Mouse (Mus musculus): Measurements from ENCODE around the gene Tfap2e.
A peak's percentile ranks its signal among the peaks of the same experiment; 100 is the strongest.

The Tfap2e gene

DNA sequence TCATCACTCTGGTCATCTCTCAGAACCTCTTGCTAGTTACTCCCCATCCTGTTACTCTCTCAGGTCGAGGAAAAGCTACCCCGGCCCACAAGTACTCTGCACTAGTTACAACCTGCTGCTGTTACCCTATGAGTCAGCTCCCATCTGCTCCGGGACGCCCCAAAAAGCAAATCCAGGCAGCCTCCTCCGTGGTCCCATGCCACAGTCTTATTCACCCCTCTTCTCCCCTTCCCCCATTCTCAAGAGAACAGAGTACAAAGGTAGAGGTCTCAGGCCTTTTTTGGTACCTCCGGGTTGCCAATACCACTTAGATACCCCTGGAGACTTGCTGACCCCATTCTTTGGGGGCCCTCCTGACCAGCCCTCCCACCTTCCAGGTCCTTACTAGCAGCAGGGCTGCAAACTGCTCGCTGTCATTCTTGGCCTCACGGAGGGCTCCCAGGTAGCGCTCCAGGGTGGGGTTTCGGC, 15.6 kb upstream of the Tfap2e start:
- DNase-seq: no peak

DNA sequence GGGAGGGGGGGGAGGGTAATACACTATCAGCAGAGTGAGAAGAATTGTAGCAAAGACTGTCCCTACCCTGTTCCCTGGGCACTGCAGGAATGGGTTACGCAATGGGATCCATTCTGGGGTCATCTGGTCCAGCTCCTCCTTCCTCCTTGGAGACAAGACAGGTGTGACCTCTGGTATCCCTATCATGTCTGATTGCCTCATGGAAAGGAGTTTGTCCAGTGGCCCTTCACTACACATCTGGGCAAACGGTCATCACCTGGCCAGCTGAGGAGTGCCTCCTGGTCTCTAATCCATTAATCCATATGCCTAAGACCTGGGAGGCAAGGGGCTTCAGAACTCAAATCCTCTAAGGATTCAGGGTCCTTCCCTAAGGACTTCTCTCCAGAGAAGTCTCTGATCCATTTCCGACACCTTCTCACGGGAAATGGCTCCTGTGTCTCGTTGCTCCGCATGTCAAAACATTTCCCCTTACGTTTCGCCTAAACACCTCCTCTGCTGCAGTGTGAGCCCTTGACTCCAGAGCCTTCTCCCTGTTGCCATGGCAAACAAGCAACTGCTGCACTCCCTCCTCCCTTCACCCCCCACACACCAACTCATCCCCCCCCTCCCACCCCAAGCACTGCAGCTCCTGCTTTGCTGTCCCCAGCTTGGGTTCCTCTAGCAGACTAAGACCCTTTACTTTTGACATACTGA, 15.0 kb upstream of the Tfap2e start:
- no peak for DNase-seq

DNA sequence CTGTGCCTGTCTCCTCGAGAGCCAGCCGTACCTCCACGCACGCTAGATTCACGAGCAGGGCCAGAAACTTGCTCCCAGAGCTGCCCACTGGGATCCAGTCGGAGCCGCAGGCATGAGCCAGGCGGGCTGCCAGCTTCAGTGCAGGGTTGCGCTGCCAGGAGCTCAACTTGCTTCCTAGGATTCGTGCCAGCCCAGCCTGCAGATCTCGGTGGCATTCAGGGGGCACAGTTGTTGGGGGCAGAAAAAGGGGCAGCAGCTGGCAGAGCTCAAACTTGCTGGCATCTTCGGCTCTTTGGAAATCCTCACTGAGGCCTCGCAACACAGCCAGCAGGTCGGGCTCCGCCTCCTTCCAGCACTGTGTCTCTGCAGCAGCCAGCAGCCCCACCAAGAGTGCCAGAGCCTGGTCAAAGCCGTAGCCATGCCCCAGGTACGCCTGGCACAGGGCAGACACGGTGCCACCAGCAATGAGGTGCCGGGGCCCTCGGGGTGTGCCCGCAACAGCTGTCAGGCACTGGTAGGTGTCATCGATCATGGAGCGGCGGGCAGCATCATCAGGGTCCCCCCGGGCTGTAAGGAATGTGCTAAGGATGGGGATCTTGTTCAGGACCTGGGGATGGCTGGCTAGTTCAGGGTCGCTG, 14.1 kb upstream of the Tfap2e start:
- DNase-seq: peak; percentile 72

DNA sequence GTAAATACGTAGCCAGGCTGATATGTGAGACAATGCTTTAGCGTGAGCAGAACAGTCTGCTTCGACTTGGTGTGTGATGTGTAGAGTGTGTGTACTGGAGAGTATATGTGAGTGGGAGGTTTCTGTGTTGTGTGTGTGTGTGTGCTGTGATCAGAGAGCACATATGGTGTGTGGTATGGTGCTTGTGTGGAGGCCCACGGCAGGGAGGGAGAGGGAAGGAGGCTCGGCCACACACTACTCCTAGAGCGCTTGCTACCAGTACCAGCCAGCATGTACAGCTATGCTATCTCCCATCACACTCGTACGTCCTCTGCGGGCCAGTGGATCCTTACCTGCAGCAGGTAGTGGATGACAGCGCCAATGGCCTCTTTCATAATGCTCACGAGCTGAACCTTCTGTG, 13.5 kb upstream of the Tfap2e start:
- no peak for DNase-seq

DNA sequence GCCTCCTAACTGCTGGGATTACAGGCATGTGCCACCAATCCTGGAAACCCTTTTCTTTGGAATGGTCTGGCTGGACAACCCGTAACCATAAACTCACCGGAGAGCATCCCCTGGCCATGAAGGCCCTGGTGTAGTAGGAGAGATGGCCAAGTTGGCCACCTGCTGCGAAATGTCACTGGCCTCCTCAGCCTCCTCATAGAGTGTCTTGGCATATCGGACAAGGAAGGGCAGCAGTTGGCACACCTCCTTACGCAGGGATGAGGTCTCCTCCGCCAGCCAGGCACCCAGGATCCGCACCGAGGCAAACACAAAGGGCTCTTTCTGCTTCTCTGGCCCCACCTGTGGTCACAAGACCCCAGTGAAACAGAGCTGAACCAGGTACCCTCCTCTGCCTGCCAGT, 12.3 kb upstream of the Tfap2e start:
- no peak for DNase-seq

DNA sequence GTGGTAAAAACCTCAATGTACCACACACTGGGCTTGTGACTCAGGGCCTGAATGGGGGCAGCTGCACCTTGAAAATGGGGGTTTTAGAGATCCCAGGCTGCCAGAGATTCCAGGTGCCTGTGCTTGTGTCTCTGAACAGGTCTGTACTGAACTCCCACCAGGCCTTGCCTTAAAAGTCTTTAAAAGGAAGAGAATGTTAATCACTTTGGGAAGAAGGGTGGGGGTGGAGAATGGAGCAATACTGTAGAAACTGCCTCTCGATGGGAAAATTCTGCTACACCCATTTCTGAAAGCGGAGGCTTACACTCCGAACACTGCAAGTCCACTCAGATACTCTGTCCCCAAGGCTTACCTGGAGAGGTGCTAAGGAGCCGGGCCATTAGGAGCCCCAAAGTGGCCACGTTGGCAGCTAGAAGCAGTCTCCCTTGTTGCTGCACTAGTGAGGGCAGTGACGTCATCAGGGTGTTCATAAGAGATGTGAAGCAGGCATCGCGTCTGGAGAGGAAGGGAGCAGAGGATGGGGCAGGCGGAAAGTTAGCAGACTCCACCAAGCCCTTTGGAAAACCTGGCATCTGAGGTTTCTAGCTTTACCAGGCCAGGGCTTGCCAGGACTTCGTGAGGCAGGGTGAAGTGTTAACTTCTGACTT, 10.3 kb upstream of the Tfap2e start:
- DNase-seq: no peak

DNA sequence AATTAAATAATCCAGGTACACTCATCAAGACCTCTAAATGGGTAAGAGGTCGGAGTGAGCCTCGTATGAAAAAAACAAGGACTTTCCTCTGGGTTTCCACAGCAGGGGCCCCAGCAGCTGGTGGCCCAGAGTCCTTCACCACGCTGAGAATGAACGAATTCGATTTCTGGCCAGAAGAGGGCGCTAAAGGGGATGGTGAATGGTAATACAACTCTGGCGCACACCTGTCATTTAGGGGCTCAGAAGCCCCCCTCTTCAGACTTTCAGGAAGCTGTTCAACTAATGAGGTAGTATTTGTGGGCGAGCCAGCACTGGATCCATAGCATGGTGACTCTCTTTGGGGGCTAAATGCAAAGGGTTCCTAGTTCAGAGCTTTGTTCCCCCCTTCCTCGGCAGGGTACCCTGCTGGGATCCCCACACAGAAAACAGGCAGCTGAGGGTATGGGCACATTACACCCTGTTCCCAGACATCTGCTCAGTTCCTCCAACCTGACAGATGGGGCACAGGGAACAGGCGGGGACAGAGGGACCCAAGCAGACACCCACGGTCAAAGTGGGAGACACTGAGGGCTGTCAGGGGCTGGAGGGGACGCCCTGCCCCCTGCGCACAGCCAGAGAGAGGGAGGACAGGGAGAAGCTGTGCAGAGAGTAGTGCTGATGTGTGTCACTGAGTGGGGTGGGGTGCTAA, 9.6 kb upstream of the Tfap2e start:
- peak; percentile 65 for DNase-seq

DNA sequence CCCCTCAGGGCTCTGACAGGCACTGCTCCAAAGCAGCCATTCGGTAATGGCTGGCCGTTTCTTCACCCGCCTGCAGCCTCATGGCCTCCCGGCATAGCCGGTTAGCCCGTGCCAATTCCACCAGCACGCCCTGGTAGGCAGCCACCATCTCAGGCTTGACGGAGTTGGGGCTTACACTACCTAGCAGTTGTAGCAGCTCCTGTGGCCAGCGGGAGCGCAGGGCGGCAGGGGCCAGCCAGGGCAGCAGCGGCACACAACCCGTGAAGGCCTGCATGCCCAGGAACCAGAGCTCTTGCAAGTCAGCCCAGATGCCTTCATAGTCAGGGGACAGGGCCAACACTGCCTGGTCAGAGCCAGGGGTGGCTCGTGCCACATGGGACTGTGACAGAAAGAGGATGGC, 8.8 kb upstream of the Tfap2e start:
- no peak for DNase-seq

DNA sequence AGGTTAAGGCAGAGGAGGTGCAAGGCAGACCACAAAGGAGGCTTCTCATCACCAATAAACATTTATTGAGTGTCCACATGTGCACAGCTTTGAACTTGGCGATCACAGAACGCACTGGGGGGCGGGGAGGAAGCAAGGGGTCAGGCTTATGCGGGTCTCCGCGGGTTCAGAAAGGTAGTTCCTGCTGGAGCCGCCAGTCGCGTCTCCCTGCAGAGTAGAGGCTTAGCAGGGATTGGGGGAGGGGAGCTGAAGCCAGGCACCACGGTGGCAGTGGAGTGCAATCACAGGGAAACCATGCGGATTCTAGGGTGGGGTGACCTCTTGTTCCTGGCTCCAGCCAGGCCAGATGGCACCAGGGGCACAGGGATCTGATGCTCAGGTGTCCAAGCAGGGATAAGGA, 7.7 kb upstream of the Tfap2e start:
- no peak for DNase-seq

DNA sequence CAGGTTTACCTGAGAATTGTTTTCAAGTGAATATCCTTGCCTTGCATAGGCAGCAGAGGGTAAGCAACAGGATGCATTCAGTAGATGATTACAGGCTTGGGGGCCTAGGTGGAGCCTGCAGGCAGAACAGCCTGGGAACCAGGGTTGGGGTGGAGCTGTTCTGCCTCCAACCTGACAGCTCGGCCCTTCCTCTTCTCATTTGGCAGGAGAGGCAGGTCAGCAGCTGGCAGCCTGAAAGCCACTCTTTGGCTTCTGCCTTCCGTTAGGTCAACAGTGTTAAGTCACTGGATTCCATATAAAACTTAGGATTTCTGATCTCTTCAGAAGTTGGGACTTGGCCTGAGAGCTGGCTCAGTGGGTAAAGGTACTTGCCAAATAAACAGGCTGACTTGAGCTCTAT, 6.9 kb upstream of the Tfap2e start:
- DNase-seq: no peak

DNA sequence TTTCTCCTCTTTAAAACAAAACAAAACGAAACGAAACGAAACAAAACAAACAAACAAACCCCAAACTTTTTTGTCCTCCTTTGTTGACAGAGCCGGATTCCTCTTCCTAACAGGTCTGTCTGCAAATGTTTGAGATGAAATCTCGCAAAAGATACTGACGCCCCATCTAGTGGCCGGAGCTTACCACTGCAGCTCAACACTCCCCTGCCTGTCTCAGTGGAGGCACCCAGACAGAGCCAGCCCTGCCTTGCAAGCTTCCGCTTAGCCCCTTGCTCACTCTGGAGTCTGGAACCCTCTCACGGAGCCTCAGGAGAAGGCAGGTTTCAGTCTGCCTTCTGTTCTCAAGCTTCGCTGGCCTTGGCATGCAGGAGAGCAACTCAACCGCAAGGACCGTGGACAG, 5.4 kb upstream of the Tfap2e start:
- DNase-seq: peak; percentile 81

DNA sequence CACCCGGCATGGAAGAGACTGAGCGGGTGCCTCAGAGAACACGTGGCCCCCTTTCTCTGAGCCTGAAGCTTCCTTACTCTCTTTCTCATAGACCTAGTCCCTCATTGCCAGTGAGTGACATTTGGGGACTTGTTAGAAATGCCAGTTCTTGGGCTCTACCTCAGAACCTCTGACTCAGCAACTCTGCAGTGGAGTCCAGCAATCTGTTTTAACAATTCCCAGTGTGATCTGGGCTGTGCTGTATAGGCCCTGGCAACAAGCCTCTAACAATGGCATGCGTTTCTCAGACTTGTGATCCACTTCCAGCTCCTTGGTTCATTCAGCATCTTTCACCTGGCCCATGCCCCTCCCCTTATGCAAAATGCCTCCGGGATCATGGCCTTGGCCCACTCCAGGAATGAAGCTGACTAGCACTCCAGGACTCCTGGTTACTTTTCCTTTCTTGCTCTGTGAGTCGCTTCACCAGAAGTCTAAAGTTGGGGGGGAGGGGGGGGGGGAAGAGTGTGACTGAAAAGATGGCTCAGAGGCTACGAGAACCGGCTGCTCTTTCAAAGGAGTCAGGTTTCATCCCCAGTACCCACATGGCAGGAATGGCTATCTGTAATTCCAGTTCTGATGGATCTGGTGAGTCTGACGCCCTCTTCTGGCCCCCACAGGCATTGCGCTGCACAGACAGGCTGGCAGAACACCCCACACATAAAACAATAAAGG, 4.1 kb upstream of the Tfap2e start:
- DNase-seq: no peak

DNA sequence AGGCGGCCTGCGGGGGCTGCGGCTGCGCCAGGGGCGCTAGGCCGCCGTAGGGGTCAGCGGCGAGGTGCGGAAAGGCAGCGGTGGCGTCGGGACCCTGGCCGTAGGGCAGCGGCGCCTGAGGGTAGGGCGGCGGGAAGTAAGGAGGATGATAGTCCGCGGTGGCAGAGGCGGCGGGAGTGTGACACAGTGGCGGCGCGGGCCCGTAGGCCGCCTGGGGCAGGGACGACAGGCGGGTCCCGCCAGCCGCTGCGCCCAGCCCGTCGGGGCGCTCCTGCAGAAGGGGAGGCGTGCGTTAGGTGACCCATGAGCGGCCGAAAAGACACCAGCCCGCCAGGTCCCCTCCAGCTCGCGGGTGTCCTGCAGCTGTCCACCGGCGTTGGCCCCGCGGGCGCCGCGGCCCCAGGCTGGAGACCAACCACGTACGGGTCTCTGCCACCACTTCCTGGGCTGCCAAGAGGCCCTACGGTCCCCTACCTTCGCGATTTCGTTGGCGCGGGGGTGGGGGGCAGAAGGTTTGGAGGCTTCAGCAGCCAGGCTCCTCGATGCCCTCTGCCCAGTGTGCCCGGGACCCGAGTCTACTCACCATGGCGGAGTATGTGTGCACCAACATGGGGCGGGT, 549 bp downstream of the Tfap2e start:
- DNase-seq: no peak

DNA sequence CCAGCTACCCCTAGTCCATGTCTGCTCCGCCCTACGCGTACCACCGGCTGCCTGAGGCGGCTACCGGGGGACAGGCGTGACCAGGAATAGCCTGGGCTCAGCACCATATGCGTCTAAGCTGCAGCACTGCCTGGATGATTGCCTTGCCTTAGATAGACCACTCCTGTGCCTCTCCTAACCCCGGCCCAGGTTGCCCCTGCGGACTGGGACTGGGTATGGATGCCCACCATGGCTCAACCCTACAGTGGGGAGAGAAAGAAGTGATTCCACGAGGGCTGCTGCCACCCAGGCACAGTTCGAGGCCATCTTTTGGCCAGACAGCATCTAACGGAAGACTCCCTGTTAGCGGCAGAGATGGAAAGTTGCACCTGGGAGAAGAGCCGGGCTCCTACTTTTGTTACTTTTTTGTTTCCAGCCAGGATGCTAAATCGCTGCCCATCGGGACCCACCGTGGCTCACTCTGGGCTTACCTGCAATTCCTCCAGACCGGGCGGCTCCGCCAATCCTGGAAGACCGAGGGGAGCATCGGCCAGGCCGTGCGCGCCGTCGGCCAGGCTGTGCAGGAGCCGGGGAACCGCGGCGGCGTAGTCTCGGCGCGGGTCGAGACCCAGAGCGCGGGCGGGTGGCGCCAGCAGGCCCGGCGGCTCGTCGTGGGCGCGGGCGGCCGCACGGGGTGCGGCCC, 1.2 kb downstream of the Tfap2e start:
- DNase-seq: no peak

DNA sequence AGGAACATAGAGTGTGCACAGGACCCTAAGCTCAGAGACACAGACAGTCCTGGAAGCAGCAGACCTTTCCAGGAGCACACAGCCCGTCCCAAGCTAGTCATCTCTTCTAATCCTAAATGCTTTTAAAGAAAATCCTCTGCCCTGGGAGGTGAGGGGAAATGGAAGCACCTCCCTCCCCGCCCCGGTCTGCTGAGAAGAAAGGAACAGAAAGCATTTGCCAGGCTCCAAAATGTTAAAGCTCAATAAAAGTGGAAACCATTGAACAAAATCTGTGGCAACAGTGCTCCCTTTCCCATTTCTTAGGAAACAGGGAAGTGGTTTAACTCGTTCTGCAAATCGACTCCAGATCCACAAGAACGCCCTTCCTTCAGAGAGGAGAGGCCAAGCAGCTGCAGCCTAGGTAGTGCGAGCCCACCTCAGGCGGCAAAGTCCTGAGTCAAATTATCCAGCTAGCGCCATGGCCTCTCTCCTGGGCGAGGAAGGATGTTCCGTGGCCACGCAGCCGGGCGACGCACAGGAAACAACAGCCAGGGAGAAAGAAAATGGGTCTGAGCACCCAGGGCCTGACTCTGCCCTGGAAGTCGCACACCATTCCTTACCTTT, 1.9 kb downstream of the Tfap2e start:
- DNase-seq: no peak

DNA sequence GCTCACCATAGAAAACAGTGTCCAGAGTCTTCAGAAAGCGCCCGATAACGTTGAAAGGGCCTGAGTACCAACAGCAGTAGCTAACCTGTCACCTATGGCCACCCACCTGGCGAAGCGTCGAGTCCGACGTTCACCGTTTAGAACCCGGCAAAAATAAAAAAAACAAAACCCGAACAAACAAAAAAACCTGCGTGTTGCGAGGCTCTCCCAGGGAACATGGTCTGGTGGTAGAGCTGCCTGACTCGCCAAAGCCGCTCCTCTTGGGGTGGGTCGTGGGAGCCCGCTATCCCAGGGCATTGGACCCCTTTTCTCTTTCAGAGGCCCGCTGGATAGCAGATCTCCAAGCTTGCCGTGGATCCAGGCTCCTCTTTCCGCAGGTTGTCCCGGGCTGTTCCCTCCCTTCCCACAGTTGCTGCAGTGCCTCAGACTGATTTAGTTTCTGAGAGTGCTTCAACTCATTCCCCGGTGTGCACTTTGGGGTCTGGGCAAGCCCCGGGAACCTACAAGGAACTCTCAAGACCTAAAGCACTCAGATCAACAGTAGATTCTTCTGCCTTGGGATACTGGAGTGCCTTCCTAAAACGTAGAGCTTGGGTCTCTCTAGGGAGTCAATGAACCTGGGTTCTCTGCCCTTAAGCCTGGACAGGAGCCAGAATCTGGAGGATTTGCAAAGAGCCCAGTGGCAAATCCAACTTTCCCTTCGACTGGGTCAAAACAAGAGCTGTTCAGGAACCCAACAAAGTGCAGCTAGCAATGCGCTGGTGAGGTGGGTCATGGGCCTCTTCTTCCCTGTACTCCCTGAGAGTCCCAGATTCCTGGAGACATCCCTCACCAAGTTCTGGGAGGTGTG, 3.3 kb downstream of the Tfap2e start:
- no peak for DNase-seq

DNA sequence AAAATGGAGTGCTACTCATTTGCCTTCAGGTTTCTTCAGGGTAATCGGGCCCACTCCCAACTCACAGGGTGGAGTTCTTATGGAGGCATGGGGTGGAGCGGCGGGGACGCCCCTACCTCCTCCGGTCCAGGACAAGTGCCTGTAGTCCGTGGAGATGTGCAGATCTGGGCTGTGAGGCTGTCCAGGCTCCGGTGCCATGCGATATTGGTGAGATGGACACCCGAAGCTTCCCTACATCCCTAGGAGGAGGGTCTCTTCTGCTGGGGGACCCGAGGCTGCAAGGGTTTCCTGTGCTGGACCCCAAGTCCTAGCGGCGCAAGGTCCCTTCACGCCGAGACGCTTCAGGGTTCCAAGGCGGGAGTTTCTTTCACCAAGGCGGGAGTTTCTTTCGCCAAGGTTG, 3.9 kb downstream of the Tfap2e start:
- no peak for DNase-seq

DNA sequence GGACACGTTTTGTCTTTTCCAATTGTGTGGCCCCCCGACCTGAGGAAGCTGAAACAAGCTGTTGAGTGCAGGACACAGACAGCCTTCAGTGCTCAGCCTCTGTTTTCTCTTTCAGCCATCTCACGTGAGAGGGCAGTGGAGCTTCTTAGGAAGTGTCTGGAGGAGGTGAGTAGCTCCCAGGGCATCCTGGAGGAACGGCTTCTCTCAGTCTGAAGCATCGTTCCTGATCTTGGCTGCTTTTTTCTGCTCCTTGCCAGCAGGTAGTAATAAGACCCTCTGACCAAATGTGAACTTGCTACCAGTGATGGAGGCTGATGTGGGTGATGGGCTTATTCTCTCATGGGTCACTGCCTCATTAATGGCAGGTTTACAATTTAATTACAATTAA, 28.6 kb downstream of the Tfap2e start:
- DNase-seq: no peak

DNA sequence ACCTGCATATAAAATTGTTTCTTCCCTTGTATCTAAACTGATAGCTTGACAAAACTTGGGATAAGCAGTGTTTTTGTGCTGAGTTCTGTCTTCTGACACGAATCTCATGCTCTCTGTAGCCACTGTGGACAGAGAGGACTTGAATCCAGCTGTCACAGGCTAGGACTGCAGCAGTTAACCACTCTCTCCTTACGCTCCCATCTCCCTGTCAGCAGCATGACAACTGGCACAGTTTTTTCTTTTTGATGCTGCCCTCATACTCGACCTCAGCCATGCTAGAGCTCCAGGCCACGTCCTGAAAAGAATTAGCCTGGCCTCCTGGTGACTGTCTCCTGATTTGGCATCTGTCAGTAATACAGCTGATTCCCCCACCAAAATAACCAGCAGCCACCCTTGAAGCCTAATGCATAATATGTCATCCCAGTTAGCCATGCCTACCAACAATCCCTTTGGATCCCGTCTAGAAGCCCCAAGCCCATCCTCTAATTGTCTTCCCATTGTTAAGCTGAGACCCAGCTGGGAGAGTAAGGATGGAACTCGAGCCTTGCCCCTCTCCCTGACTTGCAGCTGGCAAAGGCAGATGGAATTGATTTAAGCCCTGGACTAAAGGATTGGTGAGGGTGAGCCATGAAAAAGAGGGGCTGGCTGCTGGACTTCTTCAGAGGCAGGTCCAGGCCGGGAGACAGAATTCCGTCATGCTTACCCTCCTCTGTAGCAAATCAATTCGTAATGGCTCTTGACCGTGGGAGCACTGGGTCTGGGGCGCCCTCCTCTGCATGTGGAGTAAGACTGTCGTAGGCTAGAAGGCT, 29.2 kb downstream of the Tfap2e start:
- no peak for DNase-seq

DNA sequence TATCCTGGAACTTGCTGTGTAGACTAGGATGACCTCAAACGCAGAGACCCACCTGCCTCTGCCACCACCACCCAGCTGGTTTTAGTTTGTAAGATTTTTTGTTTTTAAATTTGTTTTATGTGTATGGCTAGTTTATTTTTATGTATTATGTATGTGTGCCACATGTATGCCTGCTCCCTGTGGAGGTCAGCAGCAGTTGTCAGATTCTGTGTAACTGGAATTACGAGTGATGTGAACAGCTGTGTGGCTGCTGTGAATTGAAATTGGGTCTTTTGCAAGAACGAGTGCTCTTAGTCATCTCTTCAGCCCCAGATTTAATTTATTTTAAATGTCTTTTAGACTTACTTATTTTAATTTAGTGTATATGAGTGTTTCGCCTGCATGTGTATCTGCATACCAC, 39.1 kb downstream of the Tfap2e start:
- no peak for DNase-seq

Measured in right cerebral cortex, postnatal 14 days (tissue).